Mouse (Mus musculus) liver, embryonic 14.5 days (tissue): ENCODE measurements around the gene Tspan11. TPM values are rescaled to one million over a fixed set of nuclear protein-coding genes. Genes with fewer than 3 reads are reported as not detected.
A peak's percentile ranks its signal among the peaks of the same experiment; 100 is the strongest.

Experiments used
- ATAC-seq: fragments of 200-750 bp; cut with Nextera tagmentation; 2 replicates; pipeline ENCODE4 v1.8.0; 2017; ENCODE audit warnings: moderate number of reproducible peaks, mild to moderate bottlenecking, moderate library complexity; ENCODE audit not compliant: insufficient read depth
- DNase-seq, 3 experiments: peaks; one replicate each; pipeline ENCODE4 v3.0.0-alpha.2; 2012 to 2013; ENCODE audit warnings: low read depth in 3 of 3, low spot score in 3 of 3
- H3K27ac ChIP-seq: fragments of 300-500 bp; sonication (generic); 2 replicates; pipeline ENCODE4 v1.5.1; 2014; ENCODE audit warnings: moderate library complexity, mild to moderate bottlenecking, control low read depth, inconsistent platforms
- H3K27me3 ChIP-seq: fragments of 300-500 bp; sonication (generic); 2 replicates; pipeline ENCODE4 v1.6.1; 2014; ENCODE audit warnings: mild to moderate bottlenecking, low read length, moderate library complexity; ENCODE audit not compliant: control insufficient read depth, insufficient read depth
- H3K36me3 ChIP-seq: fragments of 300-500 bp; sonication (generic); replicated peaks from 2 replicates; pipeline ENCODE4 v1.6.1; 2014; ENCODE audit warnings: low read depth; ENCODE audit not compliant: control insufficient read depth, insufficient read depth
- H3K4me1 ChIP-seq, 2 experiments: fragments of 200-500 bp in 1 of 2; fragments of 300-500 bp in 1 of 2; sonication (generic) in 1 of 2; replicated peaks; 2 replicates each; pipeline ENCODE4 v1.6.1; 2012 to 2014; ENCODE audit warnings: antibody characterized with exemption in 1 of 2, inconsistent platforms in 1 of 2, low read length in 1 of 2; ENCODE audit not compliant: control insufficient read depth in 2 of 2, insufficient read depth in 2 of 2
- H3K4me2 ChIP-seq: fragments of 300-500 bp; sonication (generic); 2 replicates; pipeline ENCODE4 v1.6.1; 2014; ENCODE audit warnings: low read depth, mild to moderate bottlenecking, control low read depth, moderate library complexity
- H3K4me3 ChIP-seq, 2 experiments: fragments of 200-500 bp in 1 of 2; fragments of 300-500 bp in 1 of 2; sonication (generic) in 1 of 2; 2 replicates each; pipeline ENCODE4 v1.5.1; 2012 to 2014; ENCODE audit warnings: low read depth in 2 of 2, low read length in 2 of 2, mild to moderate bottlenecking in 2 of 2, control low read depth in 1 of 2, inconsistent platforms in 1 of 2, moderate library complexity in 1 of 2; ENCODE audit not compliant: insufficient read depth in 1 of 2
- H3K9ac ChIP-seq: fragments of 300-500 bp; sonication (generic); replicated peaks from 2 replicates; pipeline ENCODE4 v1.6.1; 2014; ENCODE audit warnings: mild to moderate bottlenecking, control low read depth, moderate library complexity
- H3K9me3 ChIP-seq: fragments of 300-500 bp; sonication (generic); 2 replicates; pipeline ENCODE4 v1.6.1; 2016; ENCODE audit warnings: low read length, mixed read lengths; ENCODE audit not compliant: control insufficient read depth
- CTCF ChIP-seq: IDR thresholded peaks from 2 replicates; pipeline ENCODE4 v1.5.1; 2016; ENCODE audit warnings: antibody characterized with exemption, low read depth, control low read depth
- EP300 ChIP-seq: IDR thresholded peaks from 2 replicates; pipeline ENCODE4 v1.6.1; 2016; ENCODE audit warnings: antibody characterized with exemption, low read depth
- WGBS: fragments of 180-500 bp; shearing (Covaris S2); extraction: QIAGEN DNeasy Blood & Tissue Kit; methylation state at CpG from one replicate; pipeline ENCODE4 v1.1.7; 2014; ENCODE audit not compliant: insufficient replicate concordance; 5-methylcytosine and 5-hydroxymethylcytosine counted together
- polyA plus RNA-seq, 2 experiments: library from polyadenylated mRNA; depleted of rRNA in 1 of 2; stranded (reverse) in 1 of 2; unstranded in 1 of 2; fragments of >200 nt; fragmentation: Nextera tagmentation in 1 of 2; extraction: Ambion mirVana in 1 of 2; gene quantifications; 2 replicates each; pipeline versions ENCODE4 v1.2.1 to v1.2.3; 2012 to 2014

The Tspan11 gene
- polyA plus RNA-seq, 2 experiments: 0.07 to 0.23 TPM

DNA sequence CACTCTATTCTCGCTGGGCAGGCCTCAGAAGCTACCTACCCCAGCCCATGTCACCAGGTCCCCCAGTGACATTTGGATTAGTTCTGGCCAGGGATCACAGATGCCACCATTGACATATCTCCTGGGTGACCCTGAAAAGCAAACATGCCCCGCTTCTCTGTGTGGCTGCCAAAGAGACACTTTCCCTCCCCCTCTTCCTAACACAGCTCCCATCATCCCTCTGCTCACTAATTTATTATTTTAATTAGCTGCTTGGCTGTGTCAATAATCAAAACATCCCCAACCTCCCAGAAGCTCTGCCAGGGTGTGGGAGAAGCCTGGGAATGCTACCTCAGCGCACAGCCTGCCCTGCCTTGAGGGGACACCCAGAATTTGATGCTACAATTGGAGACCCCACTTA is 29.6 kb downstream of the Tspan11 start:
- 53% methylated on average over 3 of the region's 3 CpGs for WGBS
- Histone ChIP-seq H3K9me3 (no peaks in the 10 kb centered on the region), H3K36me3 (no peaks in the 10 kb centered on the region), H3K4me3 (no peak overlapping the region), H3K27me3 (no peaks in the 10 kb centered on the region), H3K27ac (no peak overlapping the region), H3K4me1 (peaks cover 0 to 4% of the 10 kb centered on the region in 2 experiments; a peak in 1 of 4 replicates), H3K9ac (no peak overlapping the region), H3K4me2 (no peak overlapping the region)
- TF ChIP-seq EP300 (no peak), CTCF (no peak)
- no peak for ATAC-seq
- no peak for DNase-seq

DNA sequence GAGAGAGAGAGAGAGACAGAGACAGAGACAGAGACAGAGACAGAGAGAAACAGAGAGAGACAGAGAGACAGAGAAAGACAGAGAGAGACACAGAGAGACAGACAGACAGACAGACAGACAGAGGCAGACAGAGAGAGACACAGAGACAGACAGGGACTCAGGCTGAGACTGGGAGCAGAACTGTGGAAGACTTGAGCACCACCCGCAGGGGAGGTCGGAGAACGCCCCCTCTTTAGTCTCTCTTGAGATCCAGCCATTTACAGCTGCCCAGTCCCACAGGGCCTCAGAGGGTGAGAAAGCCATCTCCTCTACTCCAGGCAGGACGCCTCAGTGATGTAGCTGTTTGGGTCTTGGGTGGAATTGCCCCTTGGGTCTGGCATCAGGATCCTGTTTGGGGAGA is 30.3 kb downstream of the Tspan11 start:
- 58% methylated on average over 4 of the region's 4 CpGs for WGBS

DNA sequence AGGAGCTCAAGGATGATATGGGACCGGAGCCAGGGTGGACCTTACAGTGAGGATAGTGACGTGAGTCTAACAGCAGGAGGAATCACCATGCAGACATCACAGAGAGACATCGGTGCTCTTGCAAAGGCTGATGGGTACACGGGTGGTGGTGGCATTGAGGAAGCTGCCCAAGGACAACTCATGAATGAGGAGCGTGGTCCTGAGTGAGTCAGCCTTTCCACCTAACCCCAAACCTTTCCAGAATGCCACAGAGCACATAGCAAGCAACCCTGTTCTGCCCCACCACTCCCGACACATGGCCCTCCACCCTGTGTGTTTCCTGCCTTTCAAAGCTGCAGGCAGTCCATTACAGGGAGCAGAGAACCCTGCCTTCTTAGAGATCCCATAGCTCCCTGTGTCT is 32.1 kb downstream of the Tspan11 start:
- Histone ChIP-seq H3K9me3 (no peaks in the 10 kb centered on the region), H3K9ac (no peak overlapping the region), H3K27ac (no peak overlapping the region), H3K4me2 (no peak overlapping the region), H3K4me3 (no peak overlapping the region), H3K27me3 (no peaks in the 10 kb centered on the region), H3K36me3 (no peaks in the 10 kb centered on the region), H3K4me1 (no peaks in the 10 kb centered on the region)
- WGBS: 38% methylated on average over 6 of the region's 6 CpGs
- DNase-seq (no peak), ATAC-seq (no peak)
- TF ChIP-seq CTCF (no peak), EP300 (no peak)

More for the DNA sequence above, 30.3 kb downstream of the Tspan11 start:
- Histone ChIP-seq H3K36me3 (no peaks in the 10 kb centered on the region), H3K4me3 (no peak overlapping the region), H3K4me2 (no peak overlapping the region), H3K9ac (no peak overlapping the region), H3K27ac (no peak overlapping the region), H3K4me1 (no peaks in the 10 kb centered on the region), H3K9me3 (no peaks in the 10 kb centered on the region), H3K27me3 (no peaks in the 10 kb centered on the region)
- TF ChIP-seq CTCF (0 out of 2 replicates have a peak, but pooled peaks have one; percentile 4), EP300 (no peak)
- DNase-seq (no peak), ATAC-seq (no peak)

DNA sequence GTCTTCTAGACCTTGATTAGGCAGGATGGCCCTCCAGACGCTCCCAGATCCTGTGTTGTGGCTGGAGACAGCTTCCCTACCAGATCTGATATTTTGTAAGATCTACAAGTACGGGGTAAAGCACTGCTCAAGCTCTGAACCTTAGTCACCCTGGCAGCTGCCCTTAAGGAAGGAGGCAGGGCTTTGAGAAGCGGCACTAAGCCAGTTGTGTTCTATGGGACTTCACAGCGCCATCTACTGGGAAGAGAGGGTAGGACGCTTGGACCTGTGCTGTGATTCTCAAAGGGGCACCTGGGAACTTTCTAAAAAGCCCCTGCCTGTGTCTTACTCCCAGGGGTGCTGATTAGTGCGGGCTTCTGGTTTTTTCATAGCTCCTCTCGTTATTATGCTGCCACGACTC is 33.3 kb downstream of the Tspan11 start:
- 6% methylated on average over 8 of the region's 8 CpGs for WGBS
- no peak overlapping the region for H3K9ac ChIP-seq
- no peak for ATAC-seq

DNA sequence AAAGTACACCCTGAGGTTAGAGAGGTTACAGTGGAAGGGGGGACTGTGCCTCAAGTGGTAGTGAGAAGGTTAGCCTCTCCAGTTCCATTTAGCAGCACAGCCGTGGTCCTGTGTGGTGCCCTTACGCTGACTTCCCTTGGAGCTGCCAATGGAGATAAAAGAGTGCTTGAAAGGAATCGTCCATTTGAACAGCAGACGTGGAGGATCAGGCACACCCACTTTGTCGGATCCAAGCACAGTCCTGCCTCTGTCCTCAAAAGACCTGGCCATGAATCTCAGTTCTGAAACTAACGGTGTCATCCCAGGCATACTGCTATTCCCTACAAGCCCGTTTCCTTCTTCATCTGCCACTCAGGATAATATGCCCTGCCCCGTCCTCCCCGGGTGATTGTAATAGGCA is 34.6 kb downstream of the Tspan11 start:
- no peak overlapping the region for H3K4me3 ChIP-seq
- WGBS: 48% methylated on average over 9 of the region's 9 CpGs
- no peaks in the 10 kb centered on the region for H3K27me3 ChIP-seq
- TF ChIP-seq EP300 (no peak), CTCF (no peak)
- H3K36me3 ChIP-seq: no peaks in the 10 kb centered on the region
- no peaks in the 10 kb centered on the region for H3K4me1 ChIP-seq
- DNase-seq (no peak), ATAC-seq (no peak)
- no peaks in the 10 kb centered on the region for H3K9me3 ChIP-seq
- no peak overlapping the region for H3K9ac ChIP-seq
- H3K27ac ChIP-seq: no peak overlapping the region
- H3K4me2 ChIP-seq: no peak overlapping the region

More for the DNA sequence above, 33.3 kb downstream of the Tspan11 start:
- Histone ChIP-seq H3K27me3 (no peaks in the 10 kb centered on the region), H3K4me3 (no peak overlapping the region), H3K9me3 (no peaks in the 10 kb centered on the region), H3K27ac (no peak overlapping the region), H3K36me3 (no peaks in the 10 kb centered on the region), H3K4me2 (no peak overlapping the region), H3K4me1 (no peaks in the 10 kb centered on the region)
- peak; percentile 82 for TF ChIP-seq CTCF
- no peak for TF ChIP-seq EP300
- DNase-seq: peak in 1 of 3 experiments; percentile 4
